Mouse (Mus musculus): ENCODE results near the gene Mlkl. TPM values are rescaled to one million over a fixed set of nuclear protein-coding genes. Genes with fewer than 3 reads are reported as not detected.
"Not testable (repeated sequence)": the region's sequence is repeated elsewhere in the genome, so short reads cannot be mapped to it uniquely, and the experiment has no call there.

Mlkl gene
- polyA plus RNA-seq, 1 experiment from 2014 or later, result 0.25 TPM

- H3K36me3 ChIP-seq, result peaks cover 22% of the 10 kb centered on the region
- H3K9me3 ChIP-seq (replicated peaks); H3K27ac ChIP-seq (replicated peaks); H3K27me3 ChIP-seq (ENCODE audit: low read depth, poor library complexity, severe bottlenecking); DNase-seq (ENCODE audit: low spot score); H3K4me1 ChIP-seq; H3K4me3 ChIP-seq: not testable (repeated sequence)
- 73% methylated on average over 7 of the region's 7 CpGs for WGBS
Observed at GRCm38 (mm10) chr8:111266161-111266560, 71.8 kb downstream of the Mlkl start.

- peaks cover 9% of the 10 kb centered on the region for H3K36me3 ChIP-seq
- no peak overlapping the region for H3K27ac ChIP-seq (replicated peaks)
- no peak for DNase-seq (ENCODE audit: low spot score)
- no peak overlapping the region for H3K4me3 ChIP-seq
- peaks cover 6% of the 10 kb centered on the region; the same call in 1 of the 2 replicates for H3K27me3 ChIP-seq (ENCODE audit: low read depth, poor library complexity, severe bottlenecking)
- 84% methylated on average over 2 of the region's 2 CpGs for WGBS
- H3K9me3 ChIP-seq (replicated peaks), result no peaks in the 10 kb centered on the region
- no peaks in the 10 kb centered on the region for H3K4me1 ChIP-seq
Observed at GRCm38 (mm10) chr8:111264693-111265220, 73.2 kb downstream of the Mlkl start.

GRCm38 (mm10) chr8:111261981-111262381, 76.0 kb downstream of the Mlkl start:
- Histone ChIP-seq H3K36me3 (no peaks in the 10 kb centered on the region), H3K9me3 (replicated peaks) (no peaks in the 10 kb centered on the region), H3K4me1 (peaks cover 8% of the 10 kb centered on the region; the same call in 1 of the 2 replicates), H3K4me3 (no peak overlapping the region), H3K27me3 (ENCODE audit: low read depth, poor library complexity, severe bottlenecking) (peaks cover 6% of the 10 kb centered on the region; the same call in 1 of the 2 replicates), H3K27ac (replicated peaks) (no peak overlapping the region)
- no peak for DNase-seq (ENCODE audit: low spot score)
- 87% methylated on average over 4 of the region's 4 CpGs for WGBS

Other genes starting within 250 kb of the Mlkl start
- gene Clec18a, start 245.8 kb downstream of the Mlkl start, polyA plus RNA-seq (2016; fragmentation: Nextera tagmentation; extraction: Ambion mirVana), result 1.1 and 2.0 TPM in 2 replicates
- gene Pdpr, start 243.5 kb downstream of the Mlkl start, polyA plus RNA-seq (2016; fragmentation: Nextera tagmentation; extraction: Ambion mirVana), result 11.9 and 13.2 TPM in 2 replicates
- 65.1 and 66.7 TPM in 2 replicates for gene Glg1, start 79.0 kb downstream of the Mlkl start, polyA plus RNA-seq (2016; fragmentation: Nextera tagmentation; extraction: Ambion mirVana)
- 95.2 and 98.9 TPM in 2 replicates for gene Rfwd3, start 38.0 kb downstream of the Mlkl start, polyA plus RNA-seq (2016; fragmentation: Nextera tagmentation; extraction: Ambion mirVana)
- gene Fa2h, start 55.6 kb upstream of the Mlkl start, polyA plus RNA-seq (2016; fragmentation: Nextera tagmentation; extraction: Ambion mirVana), result 0.07 TPM in 1 of 2 replicates, not detected in the other
- gene Wdr59, start 183.9 kb upstream of the Mlkl start, polyA plus RNA-seq (2016; fragmentation: Nextera tagmentation; extraction: Ambion mirVana), result 4.2 and 4.8 TPM in 2 replicates
- gene Znrf1, start 197.9 kb upstream of the Mlkl start, polyA plus RNA-seq (2016; fragmentation: Nextera tagmentation; extraction: Ambion mirVana), result 28.1 and 32.2 TPM in 2 replicates

All from midbrain, embryonic 10.5 days (tissue).